Mouse (Mus musculus) Muller cell, postnatal 12 days (primary cell): ENCODE measurements around the gene Itga4.

ENCODE experiments used
- DNase-seq: peaks from one replicate; pipeline ENCODE4 v3.0.0-alpha.2; 2015; ENCODE audit errors: inconsistent ontology term

Itga4 gene

GRCm38 (mm10) chr2:79255192-79256000, at the start of gene Itga4:
Gene Itga4, plus strand, starts transcription at chr2:79255426.
- peak; percentile 89 for DNase-seq

GRCm38 (mm10) chr2:79206191-79206755, 49.0 kb upstream of the Itga4 start:
- DNase-seq = no peak

- peak; percentile 89 for DNase-seq
Measured at GRCm38 (mm10) chr2:79214982-79215381, 40.2 kb upstream of the Itga4 start.

GRCm38 (mm10) chr2:79215479-79215878, 39.7 kb upstream of the Itga4 start:
- DNase-seq = no peak

GRCm38 (mm10) chr2:79224714-79225426, 30.4 kb upstream of the Itga4 start:
- no peak for DNase-seq

GRCm38 (mm10) chr2:79227805-79228241, 27.4 kb upstream of the Itga4 start:
- no peak for DNase-seq

GRCm38 (mm10) chr2:79231056-79231949, 23.9 kb upstream of the Itga4 start:
- no peak for DNase-seq

- no peak for DNase-seq
Measured at GRCm38 (mm10) chr2:79235767-79236487, 19.3 kb upstream of the Itga4 start.

GRCm38 (mm10) chr2:79237216-79237615, 18.0 kb upstream of the Itga4 start:
- no peak for DNase-seq

- no peak for DNase-seq
Measured at GRCm38 (mm10) chr2:79244276-79244675, 10.9 kb upstream of the Itga4 start.

GRCm38 (mm10) chr2:79244743-79245142, 10.5 kb upstream of the Itga4 start:
- no peak for DNase-seq

GRCm38 (mm10) chr2:79248283-79248682, 6.9 kb upstream of the Itga4 start:
- no peak for DNase-seq

GRCm38 (mm10) chr2:79250510-79250909, 4.7 kb upstream of the Itga4 start:
- peak; percentile 28 for DNase-seq

- no peak for DNase-seq
Measured at GRCm38 (mm10) chr2:79253754-79254197, 1.4 kb upstream of the Itga4 start.

GRCm38 (mm10) chr2:79254588-79255191, 536 bp upstream of the Itga4 start:
- DNase-seq = no peak

- DNase-seq = no peak
Measured at GRCm38 (mm10) chr2:79256001-79256339, 744 bp downstream of the Itga4 start.

- no peak for DNase-seq
Measured at GRCm38 (mm10) chr2:79256376-79256775, 1.1 kb downstream of the Itga4 start.

- DNase-seq = no peak
Measured at GRCm38 (mm10) chr2:79256880-79257279, 1.7 kb downstream of the Itga4 start.

- no peak for DNase-seq
Measured at GRCm38 (mm10) chr2:79257411-79257810, 2.2 kb downstream of the Itga4 start.

- DNase-seq = no peak
Measured at GRCm38 (mm10) chr2:79259326-79259725, 4.1 kb downstream of the Itga4 start.

- DNase-seq = peak; percentile 37
Measured at GRCm38 (mm10) chr2:79265665-79266064, 10.4 kb downstream of the Itga4 start.
